9 mouse cellular contexts compared by ENCODE assay signal in genomic region chrX:36988754-36989153, GRCm38 (mm10). TPM values are rescaled to one million over a fixed set of nuclear protein-coding genes. Genes with fewer than 3 reads are reported as not detected.
DNase-seq lines count a peak whose midpoint lies in the region; ATAC-seq lines count a peak whose summit lies in the region.
"Had no signal": no experiment of that assay in that cellular context is flagged by ENCODE, and none has a peak within 500 bp of the region (broad histone marks: within the 10 kb centered on the region; RNA-seq: fewer than 3 reads in every experiment).

No protein-coding gene starts in this region.

- H3K27me3 ChIP-seq in limb, embryonic 11.5 days (ENCODE audit: control insufficient read depth, insufficient read depth, low read length): no peaks in the 10 kb centered on the region
- H3K27me3 ChIP-seq in midbrain, embryonic 16.5 days (ENCODE audit: control insufficient read depth, insufficient read depth, low read depth, low read length): no peaks in the 10 kb centered on the region

- peak overlapping the region; percentile 83 for H3K27ac ChIP-seq in limb, embryonic 11.5 days (replicated peaks; ENCODE audit: low read depth, low read length)
- H3K27ac ChIP-seq in midbrain, embryonic 16.5 days (ENCODE audit: low read length): peak overlapping the region; percentile 82

- no peaks in the 10 kb centered on the region for H3K9me3 ChIP-seq in limb, embryonic 11.5 days (ENCODE audit: control insufficient read depth, low read length)
- H3K9me3 ChIP-seq in midbrain, embryonic 16.5 days (replicated peaks; ENCODE audit: control insufficient read depth, low read length, poor library complexity, severe bottlenecking): no peaks in the 10 kb centered on the region

- DNase-seq in right cerebral cortex, postnatal 14 days: peak; percentile 16
- no peak for DNase-seq in right cerebral cortex, postnatal 36 days (ENCODE audit: low spot score in 2 of 2)
- DNase-seq in c-Kit-positive CD71-positive TER-119-positive erythroid progenitor cells, embryonic 14.5 days (ENCODE audit: low spot score): peak; percentile 14
- DNase-seq in limb, embryonic 11.5 days (ENCODE audit: low spot score): peak; percentile 54
- DNase-seq in thymus, postnatal 14 days: peak; percentile 61
- no peak for DNase-seq in left cerebral cortex, adult 8-10 months (ENCODE audit: low spot score in 2 of 2)

- peak overlapping the region; percentile 69 for H3K9ac ChIP-seq in limb, embryonic 11.5 days (ENCODE audit: low read length)
- peak overlapping the region; percentile 72 for H3K9ac ChIP-seq in midbrain, embryonic 16.5 days (ENCODE audit: low read depth, low read length)

- H3K4me1 ChIP-seq in limb, embryonic 11.5 days (ENCODE audit: control insufficient read depth, insufficient read depth, low read length): peaks cover 9% of the 10 kb centered on the region; the same call in 1 of the 2 replicates
- peaks cover 13% of the 10 kb centered on the region for H3K4me1 ChIP-seq in midbrain, embryonic 16.5 days (ENCODE audit: control insufficient read depth, insufficient read depth, low read length)

- WGBS in limb, embryonic 11.5 days: 20% methylated on average over 22 of the region's 23 CpGs
- WGBS in midbrain, embryonic 16.5 days: 9% methylated on average over 16 of the region's 23 CpGs

- H3K36me3 ChIP-seq in limb, embryonic 11.5 days (ENCODE audit: control insufficient read depth, insufficient read depth, low read length): no peaks in the 10 kb centered on the region
- no peaks in the 10 kb centered on the region for H3K36me3 ChIP-seq in midbrain, embryonic 16.5 days (ENCODE audit: control insufficient read depth, insufficient read depth, low read length)

- ATAC-seq in granulocyte monocyte progenitor cell, adult 5-6 weeks (replicated peaks; ENCODE audit: poor library complexity, severe bottlenecking): peak; percentile 15; the same call in 1 of the 2 replicates
- peak; percentile 11; the same call in 1 of the 2 replicates for ATAC-seq in limb, embryonic 11.5 days (ENCODE audit: insufficient number of reproducible peaks, low FRiP score, low TSS enrichment, low read depth)
- ATAC-seq in midbrain, embryonic 16.5 days: peak; percentile 80

- H3K4me3 ChIP-seq in limb, embryonic 11.5 days (ENCODE audit: low read depth, low read length): peak overlapping the region; percentile 60
- peak overlapping the region; percentile 62 for H3K4me3 ChIP-seq in midbrain, embryonic 16.5 days (ENCODE audit: low read depth, low read length)

- peak overlapping the region; percentile 52 for H3K4me2 ChIP-seq in limb, embryonic 11.5 days (ENCODE audit: low read depth, severe bottlenecking)
- H3K4me2 ChIP-seq in midbrain, embryonic 16.5 days (ENCODE audit: low read length): peak overlapping the region; percentile 59

RNA-seq across cellular contexts. Expression of gene Sept6, which starts 2.8 kb away (rescaled TPM):
- total RNA-seq in granulocyte monocyte progenitor cell, adult 5-6 weeks (2014; fragmentation: Nextera tagmentation): 34.2 and 37.0 TPM in 2 replicates
- total RNA-seq in granulocyte monocyte progenitor cell, adult 5-6 weeks (2017): 39.6 and 44.2 TPM in 2 replicates
- 89.0 and 99.0 TPM in 2 replicates for polyA plus RNA-seq in limb, embryonic 11.5 days (2014; fragmentation: Nextera tagmentation; extraction: Ambion mirVana)
- polyA plus RNA-seq in midbrain, embryonic 16.5 days (2015; fragmentation: Nextera tagmentation; extraction: Ambion mirVana): 78.2 and 87.8 TPM in 2 replicates
- 10 to 100 TPM; 58.3 to 63.0 (median 59.2) TPM for total RNA-seq in left cerebral cortex, adult 8-10 months (2022)

RNA-seq across cellular contexts. Expression of gene Sowahd, which starts 59.9 kb away (rescaled TPM):
- 0.38 TPM in 1 of 2 replicates, not detected in the other for total RNA-seq in granulocyte monocyte progenitor cell, adult 5-6 weeks (2014; fragmentation: Nextera tagmentation)
- total RNA-seq in granulocyte monocyte progenitor cell, adult 5-6 weeks (2017): 0.15 and 1.2 TPM in 2 replicates
- polyA plus RNA-seq in limb, embryonic 11.5 days (2014; fragmentation: Nextera tagmentation; extraction: Ambion mirVana): not detected in 2 replicates
- polyA plus RNA-seq in midbrain, embryonic 16.5 days (2015; fragmentation: Nextera tagmentation; extraction: Ambion mirVana): 0.12 TPM in 1 of 2 replicates, not detected in the other
- total RNA-seq in left cerebral cortex, adult 8-10 months (2022): not detected
- total RNA-seq: heart, adult 18-20 months had no signal

Comparison
In these comparisons a context has a peak if more than half of its experiments do, and no peak if none do; other contexts are left out.
1. DNase-seq: peak in right cerebral cortex, postnatal 14 days (single experiment), c-Kit-positive CD71-positive TER-119-positive erythroid progenitor cells, embryonic 14.5 days (single experiment), limb, embryonic 11.5 days (single experiment) and thymus, postnatal 14 days (single experiment); none in right cerebral cortex, postnatal 36 days (0 of 2) and left cerebral cortex, adult 8-10 months (0 of 2).
2. ATAC-seq: peak in every context shown above with its lines; median percentile 80 in midbrain, embryonic 16.5 days; 15 in granulocyte monocyte progenitor cell, adult 5-6 weeks; 11 in limb, embryonic 11.5 days.